Mouse (Mus musculus) layer of hippocampus, adult 2 months (tissue): Measurements from ENCODE around the gene Celsr1. TPM values are rescaled to one million over a fixed set of nuclear protein-coding genes. Genes with fewer than 3 reads are reported as not detected.
"Not testable (repeated sequence)": the region's sequence is repeated elsewhere in the genome, so short reads cannot be mapped to it uniquely, and the experiment has no call there.

ENCODE experiments used
- DNase-seq, 2 experiments: peaks; one replicate each; pipeline ENCODE4 v3.0.0; 2022; ENCODE audit warnings: low spot score in 2 of 2
- H3K27ac ChIP-seq: fragments of 200-600 bp; 2 replicates; pipeline ENCODE4 v1.8.1; 2022
- H3K4me3 ChIP-seq: fragments of 200-600 bp; 2 replicates; pipeline ENCODE4 v1.8.1; 2022; ENCODE audit warnings: mild to moderate bottlenecking
- CTCF ChIP-seq: fragments of 200-600 bp; conservative IDR thresholded peaks from 2 replicates; pipeline ENCODE4 v1.8.1; 2022; ENCODE audit warnings: antibody characterized with exemption, mild to moderate bottlenecking, moderate library complexity
- total RNA-seq, 2 experiments: library from RNA; stranded (reverse); gene quantifications; 2 replicates each; pipeline ENCODE4 v1.2.3; 2021

The Celsr1 gene
- total RNA-seq, 2 experiments from 2014 or later = 5.5 to 5.8 TPM

DNA sequence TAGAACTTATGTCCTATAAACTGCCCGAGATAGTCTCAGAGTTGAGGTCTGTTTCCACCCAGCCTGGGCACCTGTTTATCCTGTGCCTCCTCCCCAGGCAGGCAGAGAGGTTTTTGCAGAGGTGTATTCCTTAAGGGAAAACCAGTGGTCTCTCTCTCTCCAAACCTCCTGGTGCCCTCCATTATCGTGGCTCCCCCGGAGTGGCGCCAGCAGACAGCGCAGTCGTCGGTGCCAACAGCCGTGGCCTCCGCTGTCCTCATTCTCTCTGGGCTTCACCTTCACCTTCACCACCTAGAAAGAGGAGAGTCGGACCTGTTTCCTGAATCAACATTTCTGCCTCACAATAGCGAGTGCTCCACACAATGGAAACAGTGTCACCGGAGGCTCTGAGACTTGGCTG is 27.0 kb upstream of the Celsr1 start:
- H3K27ac ChIP-seq = no peak overlapping the region
- H3K4me3 ChIP-seq = peak overlapping the region; percentile 72
- DNase-seq = no peak
- no peak for TF ChIP-seq CTCF

DNA sequence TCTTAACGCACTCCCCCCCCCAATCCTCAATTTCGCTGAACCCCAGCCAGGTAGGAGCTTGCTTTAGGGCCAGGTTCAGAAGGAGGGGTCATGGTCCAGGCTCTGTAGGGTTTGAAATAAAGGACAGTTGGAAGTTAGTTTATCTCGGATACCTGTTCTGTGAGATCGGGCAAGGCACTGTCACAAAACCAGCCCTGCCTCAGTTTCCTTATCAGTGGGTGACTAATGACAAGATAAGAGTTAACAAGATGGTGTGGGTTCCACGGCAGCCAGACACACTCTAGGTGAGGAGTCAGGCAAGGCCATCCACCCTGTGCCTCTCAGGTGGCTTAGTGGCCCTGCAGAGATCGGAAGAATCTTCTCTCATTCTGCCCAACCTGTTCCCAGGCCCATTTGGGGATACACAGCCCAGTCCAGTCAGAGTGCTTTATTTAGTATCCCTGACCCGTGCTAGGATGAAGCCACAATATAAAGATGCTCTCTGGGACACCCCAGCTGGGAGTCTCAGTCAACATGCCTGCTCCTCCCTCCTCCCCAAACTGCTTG is 26.3 kb upstream of the Celsr1 start:
- no peak for TF ChIP-seq CTCF
- DNase-seq = no peak
- no peak overlapping the region for H3K27ac ChIP-seq
- peak overlapping the region; percentile 72 for H3K4me3 ChIP-seq

DNA sequence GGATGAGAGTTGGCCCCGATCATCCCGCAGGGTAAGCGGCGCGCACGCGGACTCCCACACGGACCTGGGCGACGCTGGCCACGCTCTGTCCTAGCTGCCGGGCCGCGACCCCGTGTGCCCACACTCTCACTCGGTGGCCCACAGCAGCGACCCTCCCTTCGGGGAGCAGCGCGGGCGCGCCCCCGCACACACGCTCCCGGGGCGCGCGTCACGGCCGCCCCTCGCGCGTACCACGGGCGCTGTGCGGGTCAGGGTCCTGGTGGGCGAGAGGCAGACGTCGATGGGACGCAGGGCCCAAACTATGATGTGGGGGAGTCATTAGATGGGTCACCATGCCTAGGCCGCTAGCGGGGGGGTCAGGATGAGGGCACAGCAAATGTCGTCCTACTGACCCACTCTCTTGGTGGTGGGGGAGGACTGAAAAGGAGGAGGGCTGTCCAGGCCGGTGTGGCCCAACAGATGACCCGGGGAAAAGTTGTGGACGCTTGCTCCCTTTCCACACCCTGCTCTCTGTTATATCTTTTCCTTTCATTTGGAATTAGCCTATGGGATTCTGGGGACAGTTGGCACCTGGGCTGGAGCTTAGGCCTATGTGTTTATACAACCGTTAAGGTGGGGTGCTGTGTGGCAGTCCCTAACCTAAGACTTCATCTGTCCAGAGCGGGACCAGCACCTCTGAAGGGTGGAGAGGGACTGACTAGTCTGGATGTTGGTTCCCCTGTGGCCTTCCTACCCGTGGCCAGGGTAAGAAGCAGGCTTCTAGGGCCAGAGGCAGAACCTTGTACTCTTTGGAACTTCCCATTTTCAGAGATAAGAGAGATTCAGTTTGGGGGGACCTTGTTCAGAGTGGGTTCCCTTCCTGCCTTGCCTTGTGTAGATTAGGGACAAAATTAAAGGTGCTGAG is 25.6 kb upstream of the Celsr1 start:
- Histone ChIP-seq H3K27ac (peak overlapping the region; percentile 99), H3K4me3 (peak overlapping the region; percentile 72)
- no peak for DNase-seq
- TF ChIP-seq CTCF = no peak

DNA sequence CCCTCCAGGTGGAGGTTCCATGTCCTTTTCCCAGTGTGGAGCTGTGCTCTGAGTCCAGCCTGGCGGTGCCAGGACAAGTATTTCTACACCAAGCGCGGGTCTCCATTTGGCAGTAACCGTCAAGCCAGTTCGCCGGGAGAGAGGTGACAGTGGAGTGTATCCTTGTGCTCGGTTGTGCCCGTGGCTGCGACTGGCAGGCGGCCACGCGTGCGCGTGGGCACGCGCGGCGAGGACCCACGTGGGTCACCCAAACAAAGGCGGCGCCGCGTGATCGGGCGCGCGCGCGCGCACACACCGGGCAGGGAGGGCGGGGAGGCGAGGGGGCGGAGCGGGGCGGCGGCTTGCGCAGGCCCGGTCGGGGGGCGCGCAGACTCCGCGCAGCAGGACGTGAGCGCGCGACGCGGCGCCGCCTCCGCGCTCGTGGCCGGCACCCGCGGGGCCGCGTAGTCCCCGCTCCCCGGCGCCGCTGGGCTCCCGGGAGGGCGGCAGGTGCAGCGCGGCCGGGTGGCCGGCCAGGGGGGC is 24.9 kb upstream of the Celsr1 start:
- Histone ChIP-seq H3K4me3 (peak overlapping the region; percentile 72), H3K27ac (peak overlapping the region; percentile 99)
- peak; percentile 84 to 90 for DNase-seq
- no peak for TF ChIP-seq CTCF

DNA sequence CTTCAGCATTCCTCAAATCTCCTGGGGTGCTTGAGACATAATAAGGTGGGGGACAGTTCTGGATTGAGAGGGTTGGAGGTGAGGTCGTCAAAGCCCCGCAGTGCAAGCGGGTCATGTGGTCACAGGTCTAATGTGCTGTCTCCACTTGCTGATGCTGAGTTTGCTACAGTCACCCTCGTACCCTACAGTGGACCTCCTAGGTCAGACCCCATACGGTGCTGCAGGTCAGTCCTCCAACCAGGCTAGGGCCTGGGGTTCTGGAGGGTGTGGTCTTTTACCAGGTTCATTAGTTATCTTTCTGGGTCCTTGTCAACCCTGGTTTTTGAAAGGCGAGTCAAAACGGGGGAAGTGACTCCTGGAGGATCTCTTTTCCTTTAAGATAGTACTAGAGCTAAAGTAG is 24.3 kb upstream of the Celsr1 start:
- TF ChIP-seq CTCF = no peak
- DNase-seq = no peak
- Histone ChIP-seq H3K27ac (peak overlapping the region; percentile 81), H3K4me3 (peak overlapping the region; percentile 63)

DNA sequence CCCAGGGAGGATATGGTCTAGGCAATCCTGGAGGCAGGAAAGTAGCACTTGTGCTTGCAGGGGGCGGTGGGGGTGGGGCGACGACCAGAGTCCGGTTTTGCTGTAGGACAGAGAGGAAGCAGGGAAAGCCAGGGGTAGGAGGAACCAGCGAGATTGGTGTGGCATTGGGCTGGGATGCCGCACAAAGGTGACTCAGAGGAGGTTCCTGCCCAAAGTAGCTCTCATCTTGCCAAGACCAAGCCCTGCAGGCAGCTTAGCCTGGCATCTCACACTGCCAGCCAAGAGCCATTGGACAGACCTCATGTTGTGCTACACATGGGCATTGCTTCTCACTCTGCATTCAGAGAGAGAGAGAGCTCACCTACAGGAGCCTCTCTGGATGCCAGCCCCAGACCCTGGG is 23.8 kb upstream of the Celsr1 start, which contains the start of gene Gramd4:
Gene Gramd4 (plus strand): TSS at position 283 of the 400 bp plus-strand sequence.
- H3K4me3 ChIP-seq = peak within 1 kb of the TSS; percentile 63
- TF ChIP-seq CTCF = no peak
- no peak for DNase-seq
- peak within 1 kb of the TSS; percentile 81 for H3K27ac ChIP-seq

DNA sequence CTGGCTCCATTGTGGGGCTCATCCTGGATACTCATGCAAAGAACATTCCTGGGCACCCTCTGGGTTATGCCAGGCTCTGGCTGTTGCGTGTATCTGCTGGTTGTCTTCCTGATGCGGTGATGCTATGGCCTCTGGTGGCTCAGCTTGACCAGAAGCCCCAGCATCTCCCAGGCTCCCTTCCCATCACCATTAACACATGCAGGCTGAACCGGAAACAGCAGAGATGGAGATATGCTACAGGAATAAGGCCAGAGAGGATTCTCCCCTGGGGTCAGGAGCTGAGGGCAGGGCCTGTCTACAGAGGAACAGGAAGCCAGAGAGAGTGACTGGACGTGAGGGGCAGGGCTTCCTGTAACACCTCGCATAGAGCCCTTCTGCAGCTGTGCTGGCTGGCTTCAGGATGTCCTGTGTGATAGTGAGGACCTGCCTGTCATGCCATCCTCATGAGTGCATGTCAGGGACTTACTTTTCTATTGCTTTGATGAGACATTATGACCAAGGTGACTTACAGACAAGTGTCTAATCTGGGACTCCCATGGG is 22.7 kb upstream of the Celsr1 start:
- no peak for TF ChIP-seq CTCF
- H3K27ac ChIP-seq = no peak overlapping the region
- H3K4me3 ChIP-seq = no peak overlapping the region

DNA sequence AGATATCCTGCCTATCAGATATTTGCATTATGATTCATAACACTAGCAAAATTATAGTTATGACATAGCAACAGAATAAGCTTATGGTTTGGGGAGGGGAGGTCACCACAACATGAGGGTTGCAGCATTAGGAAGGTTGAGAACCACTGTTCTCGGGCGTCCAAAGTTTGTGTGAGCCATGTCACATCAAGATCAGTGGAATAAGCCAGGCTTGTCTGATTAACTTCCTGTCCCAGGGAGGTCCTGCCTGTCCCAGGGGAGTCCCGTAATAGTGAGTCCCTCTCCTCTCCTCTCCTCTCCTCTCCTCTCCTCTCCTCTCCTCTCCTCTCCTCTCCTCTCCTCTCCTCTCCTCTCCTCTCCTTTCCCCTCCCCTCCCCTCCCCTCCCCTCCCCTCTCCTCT is 21.3 kb upstream of the Celsr1 start:
- H3K27ac ChIP-seq, H3K4me3 ChIP-seq, DNase-seq: not testable (repeated sequence)

More for the DNA sequence above, 22.7 kb upstream of the Celsr1 start:
- DNase-seq = no peak

DNA sequence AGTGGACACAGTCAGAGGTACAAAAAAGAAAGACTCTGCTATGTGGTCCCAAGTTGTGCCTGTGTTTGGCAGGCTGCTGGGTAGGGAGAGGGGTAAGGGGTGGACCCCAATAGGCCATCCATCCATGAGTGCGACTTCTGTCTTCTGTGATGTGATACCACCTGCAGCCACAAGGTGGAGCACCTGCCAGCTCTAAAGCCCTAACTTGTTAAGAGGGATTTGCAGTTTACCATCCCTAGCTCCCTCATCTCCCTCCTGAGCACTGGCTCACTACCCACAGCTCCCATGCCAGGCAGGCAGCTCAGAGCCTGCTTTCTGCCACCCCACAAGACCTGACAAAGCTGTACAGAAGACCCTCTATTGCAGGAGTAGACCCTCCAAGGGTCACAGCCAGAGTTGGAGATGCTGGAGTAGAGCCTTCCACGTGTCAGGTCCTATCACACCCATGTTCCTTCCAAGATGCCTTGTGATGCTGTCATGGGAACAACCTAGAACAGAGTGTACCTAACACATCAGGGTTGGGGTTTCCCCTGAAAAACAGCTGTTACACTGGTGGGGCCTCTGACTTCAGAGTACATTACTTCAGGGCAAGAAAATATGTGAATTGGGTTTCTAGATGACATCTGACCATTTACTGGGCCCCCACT is 20.4 kb upstream of the Celsr1 start:
- DNase-seq = peak; percentile 72 to 83
- TF ChIP-seq CTCF = peak; percentile 97
- Histone ChIP-seq H3K27ac (no peak overlapping the region), H3K4me3 (no peak overlapping the region)

DNA sequence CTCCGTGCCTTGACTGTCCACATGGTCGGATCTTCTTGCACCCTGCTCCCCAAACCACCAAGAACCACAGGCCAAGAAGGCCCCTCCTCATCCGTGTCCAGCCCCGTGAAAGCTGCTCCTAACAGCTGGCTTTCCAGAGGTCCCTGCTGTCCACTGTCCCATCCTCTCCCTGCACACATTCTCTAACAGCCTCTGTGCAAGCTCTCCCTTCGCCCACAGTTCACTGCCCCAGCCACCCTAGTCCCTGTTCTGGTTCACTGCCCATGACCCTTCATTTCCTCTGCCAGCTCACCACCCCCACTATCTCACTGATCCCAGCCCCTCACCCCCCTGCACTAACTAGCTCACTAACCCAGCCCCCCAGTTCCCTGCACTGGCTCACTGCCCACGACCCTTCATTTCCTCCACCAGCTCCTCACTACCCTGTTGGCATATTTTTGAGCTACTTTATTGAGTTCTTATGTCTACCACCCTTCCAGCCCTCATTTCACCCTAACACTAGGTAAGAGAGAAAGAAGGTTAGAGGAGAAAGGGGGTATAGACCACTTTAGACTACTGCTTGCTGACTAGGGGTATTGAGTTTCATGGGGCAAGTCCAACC is 18.4 kb upstream of the Celsr1 start:
- DNase-seq = no peak
- no peak overlapping the region for H3K4me3 ChIP-seq
- TF ChIP-seq CTCF = no peak
- H3K27ac ChIP-seq = no peak overlapping the region

DNA sequence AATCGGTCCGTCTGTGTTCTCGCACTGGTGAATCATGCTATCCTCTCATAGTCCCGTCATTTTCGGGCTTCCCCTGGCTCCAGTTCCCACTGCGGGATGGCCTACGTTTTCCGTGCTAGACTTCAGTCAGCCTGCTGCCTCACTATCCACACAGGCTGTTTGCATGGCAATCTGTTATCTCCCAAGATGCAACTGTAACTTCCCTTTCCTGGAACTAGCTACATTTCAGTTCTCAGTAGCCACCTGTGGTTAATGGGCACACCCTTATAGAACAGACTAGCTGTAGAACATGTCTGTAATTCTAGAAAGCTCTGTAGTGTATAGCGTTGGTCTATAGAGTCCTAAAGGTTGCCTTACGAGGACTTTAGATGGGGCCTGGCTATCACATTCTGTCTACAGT is 17.6 kb upstream of the Celsr1 start:
- DNase-seq = peak in 1 of 2 experiments; percentile 62
- no peak for TF ChIP-seq CTCF
- Histone ChIP-seq H3K27ac (no peak overlapping the region), H3K4me3 (no peak overlapping the region)

DNA sequence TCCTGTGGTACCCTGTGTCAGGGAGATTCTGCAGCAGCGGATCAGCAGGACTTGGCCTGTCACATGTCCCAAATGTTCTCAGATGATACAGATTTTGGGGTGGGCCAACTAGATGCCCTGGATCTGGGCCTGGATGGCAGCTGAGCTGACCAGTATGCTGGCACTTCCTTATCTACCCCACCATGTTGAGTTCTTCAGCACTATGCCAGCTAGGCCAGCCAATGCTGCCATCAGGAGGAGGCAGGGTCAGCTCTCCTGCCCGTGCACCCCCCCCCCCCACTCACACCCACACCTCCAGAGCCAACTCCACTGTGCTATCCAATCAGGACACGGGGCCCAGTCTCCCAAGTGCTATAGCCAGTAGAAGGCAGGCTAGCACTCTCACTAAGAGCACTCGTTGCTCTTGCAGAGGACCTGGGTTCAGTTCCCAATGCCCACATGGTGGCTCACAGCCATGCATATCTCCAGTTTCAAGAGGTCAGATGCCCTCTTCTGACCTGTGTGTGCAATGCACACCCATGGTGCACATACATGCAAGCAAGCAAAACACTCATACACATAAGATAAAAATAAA is 16.7 kb upstream of the Celsr1 start:
- no peak for DNase-seq
- Histone ChIP-seq H3K4me3 (no peak overlapping the region), H3K27ac (no peak overlapping the region)
- TF ChIP-seq CTCF = peak; percentile 46
